Mouse (Mus musculus) c-Kit-positive CD71-negative TER-119-negative erythroid progenitor cells, embryonic 14.5 days (primary cell): ENCODE measurements around the gene Cmtm8.
A peak's percentile ranks its signal among the peaks of the same experiment; 100 is the strongest.

Source experiments
- DNase-seq: peaks from one replicate; pipeline ENCODE4 v3.0.0-alpha.2; 2013; ENCODE audit warnings: low read depth

Cmtm8 gene

GRCm38 (mm10) chr9:114821548-114822289 is 22.2 kb downstream of the Cmtm8 start:
- DNase-seq, result no peak

- no peak for DNase-seq
Observed at GRCm38 (mm10) chr9:114818918-114819317, 25.0 kb downstream of the Cmtm8 start.

- no peak for DNase-seq
Observed at GRCm38 (mm10) chr9:114817012-114817411, 26.9 kb downstream of the Cmtm8 start.

- DNase-seq, result no peak
Observed at GRCm38 (mm10) chr9:114816121-114816520, 27.8 kb downstream of the Cmtm8 start.

GRCm38 (mm10) chr9:114815315-114815714 is 28.6 kb downstream of the Cmtm8 start:
- peak; percentile 47 for DNase-seq

- no peak for DNase-seq
Observed at GRCm38 (mm10) chr9:114812001-114812400, 32.0 kb downstream of the Cmtm8 start.

GRCm38 (mm10) chr9:114810837-114811236 is 33.1 kb downstream of the Cmtm8 start:
- no peak for DNase-seq

GRCm38 (mm10) chr9:114808671-114809070 is 35.3 kb downstream of the Cmtm8 start:
- DNase-seq, result no peak

- no peak for DNase-seq
Observed at GRCm38 (mm10) chr9:114807261-114807660, 36.7 kb downstream of the Cmtm8 start.

GRCm38 (mm10) chr9:114805151-114805671 is 38.7 kb downstream of the Cmtm8 start:
- no peak for DNase-seq

GRCm38 (mm10) chr9:114802191-114802590 is 41.8 kb downstream of the Cmtm8 start:
- no peak for DNase-seq

GRCm38 (mm10) chr9:114801301-114801700 is 42.7 kb downstream of the Cmtm8 start:
- DNase-seq, result no peak

- DNase-seq, result no peak
Observed at GRCm38 (mm10) chr9:114799498-114800107, 44.4 kb downstream of the Cmtm8 start.

GRCm38 (mm10) chr9:114798845-114799244 is 45.1 kb downstream of the Cmtm8 start:
- DNase-seq, result no peak

- DNase-seq, result peak; percentile 78
Observed at GRCm38 (mm10) chr9:114797329-114798004, 46.5 kb downstream of the Cmtm8 start.

- no peak for DNase-seq
Observed at GRCm38 (mm10) chr9:114796473-114797050, 47.4 kb downstream of the Cmtm8 start.

GRCm38 (mm10) chr9:114794491-114794890 is 49.5 kb downstream of the Cmtm8 start:
- DNase-seq, result no peak

GRCm38 (mm10) chr9:114793764-114794295 is 50.1 kb downstream of the Cmtm8 start:
- DNase-seq, result no peak

GRCm38 (mm10) chr9:114789989-114790388 is 54.0 kb downstream of the Cmtm8 start:
- DNase-seq, result no peak

- DNase-seq, result no peak
Observed at GRCm38 (mm10) chr9:114789557-114789956, 54.4 kb downstream of the Cmtm8 start.

GRCm38 (mm10) chr9:114788697-114789096 is 55.3 kb downstream of the Cmtm8 start:
- DNase-seq, result no peak

- DNase-seq, result no peak
Observed at GRCm38 (mm10) chr9:114787716-114788115, 56.2 kb downstream of the Cmtm8 start.
